18 mouse cellular contexts compared by ENCODE assay signal in the genomic region with DNA sequence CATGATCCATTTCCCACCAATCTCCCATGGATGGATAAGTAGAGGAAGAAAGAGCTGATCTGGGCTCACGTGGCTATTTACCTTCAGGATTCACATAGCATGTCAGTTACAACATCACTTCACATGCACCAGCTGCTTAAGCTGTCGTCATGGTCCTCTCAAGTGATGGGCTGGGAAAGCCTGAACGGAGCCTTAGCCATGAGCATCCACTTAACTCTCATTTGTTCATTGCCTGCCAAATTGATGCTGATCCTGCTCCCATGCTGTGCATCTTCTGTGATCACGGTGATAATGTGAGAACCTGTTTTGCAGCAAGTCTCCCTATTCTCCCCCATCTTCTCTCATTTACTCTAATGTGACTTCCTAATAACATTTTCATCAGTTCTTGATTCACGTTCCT.
"Had no signal": no experiment of that assay in that cellular context is flagged by ENCODE, and none has a peak within 500 bp of the region (broad histone marks: within the 10 kb centered on the region; RNA-seq: fewer than 3 reads in every experiment).

No protein-coding gene starts in this region.

- H3K36me3 ChIP-seq: limb, embryonic 10.5 days; liver, embryonic 15.5 days; neural tube, embryonic 15.5 days; stomach, embryonic 15.5 days had no signal

- H3K4me1 ChIP-seq: limb, embryonic 10.5 days; liver, embryonic 15.5 days; neural tube, embryonic 15.5 days; stomach, embryonic 15.5 days had no signal

- H3K9me3 ChIP-seq: limb, embryonic 10.5 days; liver, embryonic 15.5 days; neural tube, embryonic 15.5 days; stomach, embryonic 15.5 days had no signal

- ATAC-seq: lung, postnatal 0 days; midbrain, embryonic 16.5 days had no signal

- H3K4me3 ChIP-seq: limb, embryonic 10.5 days; liver, embryonic 15.5 days; neural tube, embryonic 15.5 days; stomach, embryonic 15.5 days had no signal

- H3K27me3 ChIP-seq: liver, embryonic 15.5 days; neural tube, embryonic 15.5 days; stomach, embryonic 15.5 days had no signal

- H3K4me2 ChIP-seq: liver, embryonic 11.5 days; liver, embryonic 15.5 days; midbrain, embryonic 11.5 days; neural tube, embryonic 15.5 days; stomach, embryonic 15.5 days had no signal

- DNase-seq: kidney, adult 9 months; kidney, postnatal 36 days; layer of hippocampus, adult 9-11 months; layer of hippocampus, postnatal 36 days; lung, adult 2 months; lung, postnatal 36 days; right cerebral cortex, postnatal 14 days; thymus, adult 2 months; thymus, postnatal 25 days had no signal

- H3K9ac ChIP-seq: liver, embryonic 15.5 days; neural tube, embryonic 15.5 days; stomach, embryonic 15.5 days had no signal

- H3K27ac ChIP-seq: kidney, postnatal 0 days; limb, embryonic 10.5 days; liver, embryonic 15.5 days; neural tube, embryonic 15.5 days; stomach, embryonic 15.5 days had no signal
